Mouse (Mus musculus) stomach, embryonic 16.5 days (tissue): ENCODE data around the gene Zfp384. TPM values are rescaled to one million over a fixed set of nuclear protein-coding genes. Genes with fewer than 3 reads are reported as not detected.
A peak's percentile ranks its signal among the peaks of the same experiment; 100 is the strongest.
"Not testable (repeated sequence)": the region's sequence is repeated elsewhere in the genome, so short reads cannot be mapped to it uniquely, and the experiment has no call there.

ENCODE experiments used
- ATAC-seq: fragments of 200-750 bp; cut with Nextera tagmentation; 2 replicates; pipeline ENCODE4 v1.8.0; 2017; ENCODE audit warnings: moderate number of reproducible peaks, moderate TSS enrichment; ENCODE audit not compliant: insufficient read depth, low FRiP score
- H3K27ac ChIP-seq: fragments of 300-500 bp; sonication (generic); 2 replicates; pipeline ENCODE4 v1.5.1; 2014; ENCODE audit warnings: low read length
- H3K27me3 ChIP-seq: fragments of 300-500 bp; sonication (generic); 2 replicates; pipeline ENCODE4 v1.6.1; 2014; ENCODE audit warnings: low read length, control low read depth, mixed read lengths; ENCODE audit not compliant: control insufficient read depth, insufficient read depth
- H3K36me3 ChIP-seq: fragments of 300-500 bp; sonication (generic); 2 replicates; pipeline ENCODE4 v1.6.1; 2014; ENCODE audit warnings: low read length; ENCODE audit not compliant: control insufficient read depth, insufficient read depth
- H3K4me1 ChIP-seq: fragments of 300-500 bp; sonication (generic); 2 replicates; pipeline ENCODE4 v1.6.1; 2014; ENCODE audit warnings: low read length, control low read depth, mixed read lengths; ENCODE audit not compliant: control insufficient read depth, insufficient read depth
- H3K4me2 ChIP-seq: fragments of 300-500 bp; sonication (generic); 2 replicates; pipeline ENCODE4 v1.6.1; 2014; ENCODE audit warnings: low read depth, low read length, mixed read lengths
- H3K4me3 ChIP-seq: fragments of 300-500 bp; sonication (generic); replicated peaks from 2 replicates; pipeline ENCODE4 v1.5.1; 2014; ENCODE audit warnings: mild to moderate bottlenecking, low read length
- H3K9ac ChIP-seq: fragments of 300-500 bp; sonication (generic); 2 replicates; pipeline ENCODE4 v1.6.1; 2014; ENCODE audit warnings: low read length
- H3K9me3 ChIP-seq: fragments of 300-500 bp; sonication (generic); replicated peaks from 2 replicates; pipeline ENCODE4 v1.6.1; 2016; ENCODE audit warnings: low read length, control low read depth; ENCODE audit not compliant: control insufficient read depth
- WGBS: fragments of 180-500 bp; shearing (Covaris S2); extraction: QIAGEN DNeasy Blood & Tissue Kit; methylation state at CpG from one replicate; pipeline ENCODE4 v1.1.7; 2014; 5-methylcytosine and 5-hydroxymethylcytosine counted together
- polyA plus RNA-seq: library from polyadenylated mRNA; unstranded; fragments of >200 nt; fragmentation: Nextera tagmentation; extraction: Ambion mirVana; gene quantifications from 2 replicates; pipeline ENCODE4 v1.2.1, GENCODE M21; 2015

Gene Zfp384
- polyA plus RNA-seq, 1 experiment from 2014 or later: 12.8 TPM

DNA sequence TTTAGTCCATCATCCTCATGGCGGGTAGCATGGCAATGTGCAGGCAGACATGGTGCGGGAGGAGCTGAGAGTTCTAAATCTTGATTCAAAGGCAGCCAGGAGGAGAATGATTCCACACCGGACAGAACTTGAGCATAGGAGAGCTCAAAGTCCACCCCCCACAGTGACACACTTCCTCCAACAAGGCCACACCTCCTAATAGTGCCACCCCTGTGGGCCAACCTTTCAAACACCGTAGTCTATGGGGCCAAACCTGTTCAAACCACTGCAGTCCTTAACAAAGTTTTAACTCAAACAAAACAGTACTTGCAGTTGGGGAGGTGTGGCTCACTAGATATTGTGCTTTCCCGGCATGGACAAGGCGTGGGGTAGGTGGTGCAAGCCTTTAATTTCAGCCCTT, 55.0 kb downstream of the Zfp384 start:
- Histone ChIP-seq H3K36me3 (no peaks in the 10 kb centered on the region), H3K9ac (no peak overlapping the region), H3K9me3 (no peaks in the 10 kb centered on the region), H3K4me2 (no peak overlapping the region), H3K27ac (no peak overlapping the region), H3K27me3 (no peaks in the 10 kb centered on the region), H3K4me3 (no peak overlapping the region), H3K4me1 (no peaks in the 10 kb centered on the region)
- WGBS: 66% methylated on average over 6 of the region's 6 CpGs
- ATAC-seq: no peak

DNA sequence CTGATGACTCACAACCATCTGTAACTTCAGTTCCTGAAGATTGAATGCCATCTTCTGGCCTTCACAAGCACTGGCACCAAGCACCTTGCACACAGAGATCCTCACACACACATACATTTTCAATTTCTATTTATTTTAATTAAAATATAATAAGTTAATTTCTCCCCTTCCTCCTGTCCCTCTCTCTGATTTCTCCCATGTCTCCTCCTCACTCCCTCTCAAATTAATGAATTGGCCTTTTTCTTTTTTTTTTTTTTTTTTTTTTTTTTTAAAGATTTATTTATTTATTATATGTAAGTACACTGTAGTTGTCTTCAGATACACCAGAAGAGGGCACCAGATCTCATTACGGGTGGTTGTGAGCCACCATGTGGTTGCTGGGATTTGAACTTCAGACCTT, 56.3 kb downstream of the Zfp384 start:
- not testable (repeated sequence) for H3K9ac ChIP-seq, H3K4me1 ChIP-seq, H3K27me3 ChIP-seq, H3K4me3 ChIP-seq, H3K36me3 ChIP-seq, H3K27ac ChIP-seq, H3K4me2 ChIP-seq, H3K9me3 ChIP-seq, ATAC-seq
- WGBS: no CpG with 5 or more reads among the region's 1 CpGs

- ATAC-seq: 0 out of 2 replicates have a peak, but pooled peaks have one; percentile 27
- Histone ChIP-seq H3K4me1 (peaks cover 8% of the 10 kb centered on the region; the same call in 1 of the 2 replicates), H3K9ac (peak within 1 kb of the TSS; percentile 50), H3K4me3 (peak within 1 kb of the TSS; percentile 33), H3K4me2 (peak within 1 kb of the TSS; percentile 13; the same call in 1 of the 2 replicates), H3K27ac (peak within 1 kb of the TSS; percentile 39; the same call in 1 of the 2 replicates), H3K36me3 (no peaks in the 10 kb centered on the region), H3K27me3 (no peaks in the 10 kb centered on the region), H3K9me3 (no peaks in the 10 kb centered on the region)
- 37% methylated on average over 8 of the region's 8 CpGs for WGBS
Measured at GRCm38 (mm10) chr6:125067571-125067995, 58.6 kb downstream of the Zfp384 start, which contains the start of gene Lpar5. Lpar5 (plus strand) TSS chr6:125067920.

DNA sequence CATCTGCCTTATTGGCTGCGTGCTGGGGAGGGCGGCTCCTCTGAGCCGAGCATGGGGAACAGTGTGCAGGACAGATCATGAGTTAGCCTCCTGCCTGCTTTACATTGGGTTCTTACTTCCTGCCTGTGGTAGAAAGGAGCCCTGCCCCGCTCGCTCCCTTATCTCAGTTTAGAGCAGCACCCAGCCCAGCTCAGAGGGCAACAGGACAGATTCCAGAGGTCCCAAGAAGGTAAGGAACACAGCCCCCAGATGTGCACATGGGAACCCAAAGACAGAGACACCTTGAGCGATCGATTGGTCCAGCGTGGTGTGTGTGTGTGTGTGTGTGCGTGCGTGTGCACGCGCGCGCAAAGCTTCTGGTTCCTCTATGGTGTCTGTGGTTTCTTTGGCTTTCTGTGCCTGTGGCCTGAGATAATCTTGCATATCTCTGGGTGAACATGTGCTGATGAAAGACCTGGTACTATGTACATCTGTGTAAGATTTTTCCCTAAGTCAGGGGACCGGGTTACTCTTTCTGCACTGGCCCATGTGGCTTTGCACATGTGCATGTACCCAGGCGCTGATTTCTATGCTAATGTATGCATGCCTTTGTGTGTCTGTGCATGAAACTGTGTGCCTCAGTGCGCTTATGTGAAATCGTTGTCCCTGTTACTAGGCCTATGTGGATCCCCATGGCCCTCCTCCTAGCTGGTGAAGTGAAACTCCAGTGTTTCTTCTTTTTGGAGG, 62.4 kb downstream of the Zfp384 start:
- ATAC-seq: peak; percentile 79
- no peaks in the 10 kb centered on the region for H3K27me3 ChIP-seq

DNA sequence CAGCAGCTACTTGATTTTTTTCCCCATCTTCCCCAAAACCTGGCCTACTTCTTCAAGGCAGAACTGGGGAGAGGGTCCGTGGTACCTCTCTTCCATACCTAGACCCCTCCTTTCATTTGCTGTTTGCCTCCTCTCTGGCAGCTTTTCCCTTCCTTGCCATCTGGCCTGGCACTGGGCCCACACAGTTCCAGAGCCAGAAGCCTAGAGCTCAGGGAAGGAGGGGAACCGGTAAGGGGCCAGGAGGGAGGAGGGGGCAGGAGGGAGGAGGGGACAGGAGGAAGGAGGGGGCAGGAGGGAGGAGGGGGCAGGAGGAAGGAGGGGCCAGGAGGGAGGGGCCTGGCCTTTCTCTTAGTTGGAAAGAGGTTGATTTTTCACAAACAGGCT, 62.9 kb downstream of the Zfp384 start:
- H3K4me3 ChIP-seq: 0 out of 2 replicates have a peak overlapping the region, but pooled peaks have one; percentile 17
- H3K4me2 ChIP-seq: peak overlapping the region; percentile 33
- no peaks in the 10 kb centered on the region for H3K36me3 ChIP-seq
- H3K4me1 ChIP-seq: peaks cover 11% of the 10 kb centered on the region; the same call in 1 of the 2 replicates
- 5% methylated on average over 2 of the region's 2 CpGs for WGBS
- H3K9ac ChIP-seq: peak overlapping the region; percentile 28; the same call in 1 of the 2 replicates
- no peaks in the 10 kb centered on the region for H3K27me3 ChIP-seq
- no peaks in the 10 kb centered on the region for H3K9me3 ChIP-seq
- peak overlapping the region; percentile 89 for H3K27ac ChIP-seq
- peak; percentile 57 for ATAC-seq

More for the DNA sequence above, 62.4 kb downstream of the Zfp384 start:
- Histone ChIP-seq H3K9ac (0 out of 2 replicates have a peak overlapping the region, but pooled peaks have one; percentile 5), H3K9me3 (no peaks in the 10 kb centered on the region), H3K4me1 (peaks cover 11% of the 10 kb centered on the region; the same call in 1 of the 2 replicates), H3K4me3 (peak overlapping the region; percentile 17), H3K36me3 (no peaks in the 10 kb centered on the region), H3K4me2 (peak overlapping the region; percentile 33), H3K27ac (peak overlapping the region; percentile 89)
- 70% methylated on average over 18 of the region's 18 CpGs for WGBS

GRCm38 (mm10) chr6:125073825-125074224, 64.9 kb downstream of the Zfp384 start:
- no peaks in the 10 kb centered on the region for H3K9me3 ChIP-seq
- no peaks in the 10 kb centered on the region for H3K27me3 ChIP-seq
- no peak overlapping the region for H3K4me2 ChIP-seq
- no peak overlapping the region; the same call in 1 of the 2 replicates for H3K9ac ChIP-seq
- H3K27ac ChIP-seq: no peak overlapping the region
- peaks cover 11% of the 10 kb centered on the region; the same call in 1 of the 2 replicates for H3K4me1 ChIP-seq
- 57% methylated on average over 8 of the region's 8 CpGs for WGBS
- no peaks in the 10 kb centered on the region for H3K36me3 ChIP-seq
- H3K4me3 ChIP-seq: no peak overlapping the region
- no peak for ATAC-seq

DNA sequence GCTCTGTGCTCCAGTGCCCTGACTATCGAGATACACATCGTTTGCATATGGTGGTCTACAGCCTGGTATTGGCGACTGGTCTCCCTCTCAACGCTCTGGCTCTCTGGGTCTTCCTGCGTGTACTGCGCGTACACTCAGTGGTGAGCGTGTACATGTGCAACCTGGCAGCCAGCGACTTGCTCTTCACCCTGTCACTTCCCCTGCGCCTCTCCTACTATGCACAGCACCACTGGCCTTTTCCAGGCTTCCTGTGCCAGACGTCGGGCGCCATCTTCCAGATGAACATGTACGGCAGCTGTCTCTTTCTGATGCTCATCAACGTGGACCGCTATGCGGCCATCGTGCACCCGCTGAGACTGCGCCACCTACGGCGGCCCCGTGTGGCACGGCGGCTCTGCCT, 72.4 kb downstream of the Zfp384 start:
- Histone ChIP-seq H3K27ac (0 out of 2 replicates have a peak overlapping the region, but pooled peaks have one; percentile 57), H3K9ac (peak overlapping the region; percentile 72), H3K9me3 (no peaks in the 10 kb centered on the region), H3K4me1 (peaks cover 8% of the 10 kb centered on the region; the same call in 1 of the 2 replicates), H3K4me3 (peak overlapping the region; percentile 45), H3K27me3 (no peaks in the 10 kb centered on the region), H3K4me2 (peak overlapping the region; percentile 59), H3K36me3 (no peaks in the 10 kb centered on the region)
- 22% methylated on average over 25 of the region's 25 CpGs for WGBS
- peak; percentile 6; the same call in 1 of the 2 replicates for ATAC-seq

DNA sequence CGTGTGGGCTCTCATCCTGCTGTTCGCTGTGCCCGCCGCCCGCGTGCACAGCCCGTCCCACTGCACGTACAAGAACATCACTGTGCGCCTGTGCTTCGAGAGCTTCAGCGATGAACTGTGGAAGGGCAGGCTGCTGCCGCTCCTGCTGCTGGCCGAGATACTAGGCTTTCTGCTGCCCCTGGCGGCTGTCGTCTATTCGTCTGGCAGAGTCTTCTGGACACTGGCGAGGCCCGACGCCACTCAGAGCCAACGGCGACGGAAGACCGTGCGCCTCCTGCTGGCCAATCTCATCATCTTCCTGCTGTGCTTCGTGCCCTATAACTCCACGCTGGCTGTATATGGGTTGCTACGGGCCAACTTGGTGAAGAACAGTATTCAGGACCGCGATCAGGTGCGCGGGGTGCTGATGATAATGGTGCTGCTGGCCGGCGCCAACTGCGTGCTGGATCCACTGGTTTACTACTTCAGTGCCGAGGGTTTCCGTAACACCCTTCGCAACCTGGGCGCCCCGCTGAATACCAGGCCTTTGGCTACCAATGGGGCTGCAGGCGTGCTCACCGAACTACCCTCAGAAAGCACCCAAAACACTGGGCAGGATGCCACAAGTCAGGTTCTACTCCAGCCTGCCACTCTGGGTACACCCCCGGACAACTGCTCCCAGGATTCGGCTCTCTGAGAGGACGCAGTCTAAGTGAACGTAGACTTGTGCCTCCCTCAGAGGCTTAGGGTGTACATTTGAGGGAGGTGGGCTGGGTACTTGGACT, 73.0 kb downstream of the Zfp384 start:
- Histone ChIP-seq H3K9me3 (no peaks in the 10 kb centered on the region), H3K27ac (0 out of 2 replicates have a peak overlapping the region, but pooled peaks have one; percentile 57), H3K4me3 (peak overlapping the region; percentile 45), H3K4me2 (peak overlapping the region; percentile 59), H3K9ac (peak overlapping the region; percentile 72), H3K27me3 (no peaks in the 10 kb centered on the region), H3K4me1 (peaks cover 8% of the 10 kb centered on the region; the same call in 1 of the 2 replicates), H3K36me3 (no peaks in the 10 kb centered on the region)
- ATAC-seq: peak; percentile 88
- WGBS: 25% methylated on average over 45 of the region's 45 CpGs
